Mouse (Mus musculus) naive thymus-derived CD4-positive, alpha-beta T cell, adult 2 months (primary cell): ENCODE results near the gene Hypk.
"Not testable (repeated sequence)": the region's sequence is repeated elsewhere in the genome, so short reads cannot be mapped to it uniquely, and the experiment has no call there.

Source experiments
- DNase-seq: peaks from one replicate; pipeline ENCODE4 v3.0.0-alpha.2; 2011; ENCODE audit warnings: low read depth

The Hypk gene

DNA sequence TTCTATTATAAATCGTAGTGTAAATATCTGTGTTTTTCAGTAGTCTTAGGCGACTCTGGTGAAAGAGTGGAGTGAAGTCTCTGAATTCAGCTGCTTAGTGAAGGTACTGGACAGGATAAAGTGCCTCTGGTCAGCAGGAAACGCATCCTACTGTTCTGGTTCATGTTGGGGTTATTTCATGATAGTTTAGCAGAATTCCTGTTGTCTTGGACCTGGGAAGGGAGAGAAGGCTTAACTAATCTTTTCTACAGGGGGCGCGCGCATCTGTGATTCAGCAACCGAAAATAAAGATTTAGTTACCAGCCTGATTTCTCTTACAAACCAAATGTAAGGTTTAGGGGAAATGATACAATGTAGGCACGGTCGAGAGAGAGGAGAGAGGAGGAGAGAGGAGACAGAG lies 5.0 kb upstream of the Hypk start:
- peak; percentile 57 for DNase-seq

DNA sequence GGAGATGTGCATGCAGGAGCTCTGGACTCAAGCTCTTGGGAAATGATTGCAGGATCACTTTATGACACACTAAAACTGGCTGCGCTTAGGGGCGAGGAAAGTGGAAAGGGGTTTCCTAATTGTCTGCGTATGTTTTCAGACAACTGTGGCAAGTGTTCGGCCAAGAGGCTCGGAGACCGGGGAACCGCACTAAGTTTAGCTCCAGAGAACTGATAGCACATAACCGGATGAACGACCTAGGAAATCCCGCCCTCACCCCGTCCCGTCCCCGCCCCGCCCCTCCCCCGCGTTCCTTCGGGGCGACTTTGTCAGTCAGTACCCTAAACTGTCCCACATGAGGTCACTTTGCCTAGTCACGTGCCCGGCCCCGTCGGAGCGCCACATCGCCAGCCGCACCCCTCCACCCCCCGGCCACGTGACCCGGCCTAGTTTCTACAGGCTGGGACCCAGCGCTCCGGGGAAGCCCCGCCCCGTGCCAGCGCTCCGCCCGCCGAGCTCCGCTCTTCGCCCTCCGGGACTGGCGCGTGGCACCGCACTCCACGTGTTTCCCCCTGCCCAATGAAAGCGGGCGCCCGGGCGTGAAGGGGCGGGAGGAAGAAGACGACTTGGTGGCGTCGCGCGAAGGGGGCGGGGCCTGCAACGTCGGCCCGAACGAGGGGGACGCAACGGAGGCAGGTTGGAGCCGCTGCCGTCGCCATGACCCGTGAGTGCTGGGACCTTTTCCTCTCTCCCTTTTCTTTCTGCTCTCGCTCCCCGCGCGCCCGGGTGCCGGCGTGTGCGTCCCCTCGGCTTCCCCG lies 4.2 kb upstream of the Hypk start, which contains the start of gene Serf2:
Gene Serf2 (plus strand): TSS at position 457 of the 797 bp plus-strand sequence.
- peak; percentile 99 for DNase-seq

- DNase-seq, result no peak
These were observed 3.5 kb upstream of the Hypk start for GRCm38 (mm10) chr2:121449545-121450011.

- DNase-seq, result peak; percentile 41
These were observed 3.0 kb upstream of the Hypk start for GRCm38 (mm10) chr2:121450093-121450492.

GRCm38 (mm10) chr2:121452361-121452760 lies 729 bp upstream of the Hypk start:
- no peak for DNase-seq

DNA sequence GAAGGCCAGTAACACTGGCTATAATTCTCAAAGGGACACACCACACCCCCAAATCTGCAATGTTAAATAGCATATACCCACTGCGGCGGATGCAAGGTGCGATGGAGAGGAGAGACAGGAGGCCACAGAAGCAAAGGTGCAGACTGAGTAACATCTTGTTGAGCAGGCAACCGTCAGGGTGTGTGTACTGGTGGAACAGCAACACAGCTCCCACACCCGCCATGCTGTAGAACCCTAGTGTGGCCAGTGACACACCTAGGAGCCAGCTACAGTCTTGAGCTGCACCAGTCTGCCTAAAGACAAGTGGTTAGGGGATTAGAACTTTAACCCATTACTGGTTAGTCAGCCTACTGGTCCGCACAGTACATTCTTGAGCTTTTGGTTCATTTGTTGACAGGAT lies 827 bp downstream of the Hypk start:
- DNase-seq, result no peak

GRCm38 (mm10) chr2:121455534-121455933 lies 2.4 kb downstream of the Hypk start:
- no peak for DNase-seq

DNA sequence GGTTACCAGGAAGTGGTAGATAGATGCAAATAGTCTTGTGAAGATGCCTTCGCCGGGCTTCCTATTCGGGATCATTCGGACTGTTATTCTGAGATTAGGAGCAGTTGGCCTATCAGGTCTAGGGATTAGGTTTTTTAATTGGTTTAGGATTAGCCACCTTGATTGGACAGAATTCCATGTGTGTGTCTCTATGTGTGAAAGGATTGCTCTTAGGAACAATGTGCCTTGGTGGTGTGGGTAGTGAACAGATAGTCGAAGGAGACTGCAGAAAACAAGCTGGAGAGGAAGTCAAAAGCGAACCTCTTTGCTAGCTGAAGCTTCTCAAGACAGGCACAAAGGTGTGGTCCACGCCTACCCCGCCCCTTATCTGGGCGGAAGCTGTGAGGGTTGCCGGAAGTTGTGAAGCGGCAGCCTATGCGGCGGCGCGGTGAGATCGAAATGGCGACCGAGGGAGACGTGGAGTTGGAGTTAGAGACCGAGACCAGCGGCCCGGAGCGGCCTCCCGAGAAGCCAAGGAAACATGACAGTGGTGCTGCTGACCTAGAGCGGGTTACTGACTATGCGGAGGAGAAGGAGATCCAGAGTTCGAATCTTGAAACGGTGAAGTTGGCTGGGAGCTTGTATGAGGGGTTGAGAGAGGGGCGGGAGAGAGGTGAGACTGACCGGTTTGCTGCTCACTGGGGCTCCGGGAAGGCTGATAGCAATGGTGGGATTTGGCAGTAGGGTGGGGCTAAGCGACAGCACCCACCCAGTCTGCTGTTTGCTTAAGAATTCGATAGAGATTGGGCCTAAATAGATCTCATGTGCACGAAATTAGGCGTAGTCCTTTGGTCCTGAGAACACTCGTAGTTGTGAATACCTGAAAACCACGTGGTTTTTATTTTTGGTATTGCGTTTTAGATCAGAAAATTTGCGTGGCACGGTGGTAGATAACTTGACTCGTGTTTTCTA lies 3.9 kb downstream of the Hypk start, which contains the start of gene Serinc4:
Gene Serinc4 (minus strand): TSS at position 90 of the 951 bp plus-strand sequence.
- peak; percentile 93 for DNase-seq

DNA sequence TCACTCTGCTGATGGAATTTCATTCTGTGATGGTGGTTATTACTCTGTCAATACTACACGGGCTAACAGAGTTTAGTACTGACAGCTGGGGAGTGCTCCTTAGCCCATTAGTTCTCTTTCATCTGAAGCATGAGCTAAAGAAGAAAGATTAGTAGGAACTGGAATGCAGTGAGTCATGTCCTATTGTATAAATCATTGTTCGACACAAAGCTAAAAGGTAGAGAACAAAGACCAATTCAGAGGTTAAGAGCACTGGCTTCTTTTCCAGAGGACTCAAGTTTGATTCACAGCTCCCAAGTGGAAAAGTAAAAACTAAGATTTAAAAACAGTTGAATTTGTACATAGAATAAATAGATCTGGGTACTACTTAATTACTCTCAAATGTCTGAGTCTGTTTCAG lies 7.0 kb downstream of the Hypk start:
- DNase-seq, result no peak

GRCm38 (mm10) chr2:121468982-121469381 lies 15.9 kb downstream of the Hypk start:
- not testable (repeated sequence) for DNase-seq

- not testable (repeated sequence) for DNase-seq
These were observed 19.7 kb downstream of the Hypk start for GRCm38 (mm10) chr2:121472783-121473182.

- DNase-seq, result peak; percentile 90
These were observed 20.4 kb downstream of the Hypk start, which contains the start of gene Mfap1b for GRCm38 (mm10) chr2:121473301-121474179. TSS of gene Mfap1b (minus strand) at chr2:121474067.

GRCm38 (mm10) chr2:121474180-121474535 lies 21.1 kb downstream of the Hypk start:
- DNase-seq, result no peak

- not testable (repeated sequence) for DNase-seq
These were observed 22.2 kb downstream of the Hypk start for GRCm38 (mm10) chr2:121475306-121475705.

DNA sequence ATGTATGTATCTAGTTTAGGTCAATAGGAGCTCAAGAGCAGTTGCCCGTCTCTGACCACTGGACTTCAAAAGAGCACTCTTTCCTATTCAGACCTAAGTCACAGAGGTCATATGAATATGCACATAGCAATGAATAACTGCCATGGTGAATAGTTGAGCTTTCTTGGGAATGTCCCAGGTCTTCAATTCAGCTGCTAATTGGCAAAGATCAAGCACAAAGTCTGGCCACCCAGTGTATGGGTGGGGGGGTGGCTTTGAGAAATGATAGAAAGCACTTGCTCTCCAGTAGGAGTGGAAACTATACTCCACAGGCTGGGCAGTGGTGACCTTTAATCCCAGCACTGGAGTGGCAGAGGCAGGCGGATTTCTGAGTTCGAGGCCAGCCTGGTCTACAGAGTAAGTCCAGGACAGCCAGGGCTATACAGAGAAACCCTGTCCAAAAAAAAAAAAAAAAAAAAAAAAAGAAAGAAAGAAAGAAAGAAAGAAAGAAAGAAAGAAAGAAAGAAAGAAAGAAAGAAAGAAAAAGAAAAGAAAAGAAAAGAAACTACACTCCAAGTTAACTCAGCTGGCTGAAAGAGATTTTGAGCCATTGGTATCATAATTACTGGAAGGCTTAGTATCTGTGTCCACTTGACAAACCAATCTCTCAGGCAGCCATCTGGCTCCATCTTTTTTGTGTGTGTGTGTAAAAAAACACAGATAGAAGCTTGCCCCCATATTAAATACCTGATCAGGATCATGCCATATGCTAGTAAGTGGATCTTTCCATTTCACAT lies 24.6 kb downstream of the Hypk start:
- no peak for DNase-seq

- peak; percentile 66 for DNase-seq
These were observed 27.4 kb downstream of the Hypk start for GRCm38 (mm10) chr2:121480498-121480897.

GRCm38 (mm10) chr2:121480916-121481315 lies 27.8 kb downstream of the Hypk start:
- DNase-seq, result not testable (repeated sequence)

DNA sequence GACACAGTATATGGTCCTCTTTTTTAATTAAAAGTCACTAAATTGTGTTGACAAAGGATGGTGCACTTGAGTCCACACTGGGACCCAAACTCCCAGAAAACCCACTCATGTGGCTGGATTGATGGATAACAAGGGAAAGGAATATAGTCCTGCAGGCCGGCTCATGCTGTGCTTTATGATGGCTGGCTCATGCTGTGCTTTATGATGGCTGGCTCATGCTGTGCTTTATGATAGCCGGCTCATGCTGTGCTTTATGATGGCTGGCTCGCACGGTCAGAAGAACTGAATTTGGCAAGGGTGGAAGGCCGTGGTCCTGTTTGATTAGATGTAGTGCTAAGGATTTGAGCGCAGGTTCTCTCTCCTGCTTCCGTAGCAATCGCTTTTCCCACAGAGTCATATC lies 30.5 kb downstream of the Hypk start:
- DNase-seq, result no peak

DNA sequence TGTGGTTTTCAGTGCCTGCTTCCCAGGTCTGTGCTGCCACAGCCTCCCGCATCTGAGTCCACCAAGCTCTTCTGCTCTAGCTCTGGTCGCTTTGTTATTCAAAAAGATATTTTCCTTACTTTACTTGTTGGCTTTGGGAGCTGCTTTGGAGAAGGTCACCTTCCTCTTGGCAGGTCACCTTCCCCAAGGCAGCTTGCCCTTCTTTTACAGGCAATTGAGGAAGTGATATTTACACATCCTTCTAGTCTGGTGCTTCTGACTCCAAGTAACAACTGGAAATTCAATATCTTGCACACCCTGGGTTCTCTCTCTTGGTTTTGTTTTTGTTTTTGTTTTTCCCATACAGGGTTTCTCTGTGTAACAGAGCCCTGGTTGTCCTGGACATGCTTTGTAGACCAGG lies 31.3 kb downstream of the Hypk start:
- not testable (repeated sequence) for DNase-seq

- not testable (repeated sequence) for DNase-seq
These were observed 48.5 kb downstream of the Hypk start for GRCm38 (mm10) chr2:121501550-121501949.
